Mouse (Mus musculus) heart, embryonic 14.5 days (tissue): ENCODE results near the gene Birc5. TPM values are rescaled to one million over a fixed set of nuclear protein-coding genes. Genes with fewer than 3 reads are reported as not detected.

Experiments
- ATAC-seq: fragments of 200-750 bp; cut with Nextera tagmentation; 2 replicates; pipeline ENCODE4 v1.8.0; 2017; ENCODE audit warnings: low read depth, moderate TSS enrichment; ENCODE audit not compliant: insufficient number of reproducible peaks, insufficient read depth, low FRiP score
- H3K27ac ChIP-seq, 2 experiments: fragments of 200-500 bp in 1 of 2; fragments of 300-500 bp in 1 of 2; sonication (generic) in 1 of 2; replicated peaks in 1 of 2; 2 replicates each; pipeline ENCODE4 v1.5.1; 2012 to 2014; ENCODE audit warnings: low read depth in 2 of 2, low read length in 2 of 2, control low read depth in 1 of 2, mild to moderate bottlenecking in 1 of 2, mixed read lengths in 1 of 2; ENCODE audit not compliant: control insufficient read depth in 1 of 2, insufficient read depth in 1 of 2
- H3K27me3 ChIP-seq: fragments of 300-500 bp; sonication (generic); 2 replicates; pipeline ENCODE4 v1.6.1; 2014; ENCODE audit warnings: mild to moderate bottlenecking, low read length, control low read depth; ENCODE audit not compliant: control insufficient read depth, insufficient read depth
- H3K36me3 ChIP-seq: fragments of 300-500 bp; sonication (generic); 2 replicates; pipeline ENCODE4 v1.6.1; 2014; ENCODE audit warnings: mild to moderate bottlenecking, control low read depth, low read length, mixed read lengths; ENCODE audit not compliant: control insufficient read depth, insufficient read depth
- H3K4me1 ChIP-seq, 2 experiments: fragments of 200-500 bp in 1 of 2; fragments of 300-500 bp in 1 of 2; sonication (generic) in 1 of 2; 2 replicates each; pipeline ENCODE4 v1.6.1; 2012 to 2014; ENCODE audit warnings: low read length in 2 of 2, control low read depth in 1 of 2, mixed read lengths in 1 of 2; ENCODE audit not compliant: control insufficient read depth in 2 of 2, insufficient read depth in 2 of 2
- H3K4me2 ChIP-seq: fragments of 300-500 bp; sonication (generic); 2 replicates; pipeline ENCODE4 v1.6.1; 2014; ENCODE audit warnings: mild to moderate bottlenecking, low read length
- H3K4me3 ChIP-seq, 2 experiments: fragments of 200-500 bp in 1 of 2; fragments of 300-500 bp in 1 of 2; sonication (generic) in 1 of 2; 2 replicates each; pipeline ENCODE4 v1.5.1; 2012 to 2014; ENCODE audit warnings: low read length in 2 of 2, mild to moderate bottlenecking in 2 of 2, control low read depth in 1 of 2, low read depth in 1 of 2, moderate library complexity in 1 of 2; ENCODE audit not compliant: control insufficient read depth in 1 of 2, insufficient read depth in 1 of 2
- H3K9ac ChIP-seq: fragments of 300-500 bp; sonication (generic); 2 replicates; pipeline ENCODE4 v1.6.1; 2014; ENCODE audit warnings: mild to moderate bottlenecking, low read length
- H3K9me3 ChIP-seq: fragments of 300-500 bp; sonication (generic); 2 replicates; pipeline ENCODE4 v1.6.1; 2016; ENCODE audit warnings: low read length, control low read depth; ENCODE audit not compliant: control insufficient read depth
- WGBS: fragments of 180-500 bp; shearing (Covaris S2); extraction: QIAGEN DNeasy Blood & Tissue Kit; methylation state at CpG from one replicate; pipeline ENCODE4 v1.1.7; 2014; 5-methylcytosine and 5-hydroxymethylcytosine counted together
- polyA plus RNA-seq: library from polyadenylated mRNA; unstranded; fragments of >200 nt; fragmentation: Nextera tagmentation; extraction: Ambion mirVana; gene quantifications from 2 replicates; pipeline ENCODE4 v1.2.1, GENCODE M21; 2014

Gene Birc5
- polyA plus RNA-seq, 1 experiment from 2014 or later = 240 TPM

GRCm38 (mm10) chr11:117889887-117890340 lies 40.9 kb downstream of the Birc5 start:
- 29% methylated on average over 11 of the region's 11 CpGs for WGBS
- Histone ChIP-seq H3K36me3 (no peaks in the 10 kb centered on the region), H3K27me3 (0 out of 2 replicates have a peak, but pooled peaks cover 21% of the 10 kb centered on the region), H3K9me3 (no peaks in the 10 kb centered on the region), H3K4me1 (peaks cover 22 to 29% of the 10 kb centered on the region in 2 experiments), H3K4me2 (peak overlapping the region; percentile 64), H3K9ac (peak overlapping the region; percentile 65; the same call in 1 of the 2 replicates), H3K27ac (0 out of 4 replicates have a peak overlapping the region, but pooled peaks of 1 of the 2 experiments have one; percentile 14), H3K4me3 (no peak overlapping the region)
- ATAC-seq = no peak

GRCm38 (mm10) chr11:117890519-117891282 lies 41.6 kb downstream of the Birc5 start:
- Histone ChIP-seq H3K4me3 (no peak overlapping the region), H3K9me3 (no peaks in the 10 kb centered on the region), H3K27ac (no peak overlapping the region), H3K4me2 (0 out of 2 replicates have a peak overlapping the region, but pooled peaks have one; percentile 16), H3K27me3 (0 out of 2 replicates have a peak, but pooled peaks cover 21% of the 10 kb centered on the region), H3K9ac (0 out of 2 replicates have a peak overlapping the region, but pooled peaks have one; percentile 65), H3K4me1 (peaks cover 22 to 29% of the 10 kb centered on the region in 2 experiments), H3K36me3 (no peaks in the 10 kb centered on the region)
- no peak for ATAC-seq
- WGBS = 24% methylated on average over 13 of the region's 13 CpGs

DNA sequence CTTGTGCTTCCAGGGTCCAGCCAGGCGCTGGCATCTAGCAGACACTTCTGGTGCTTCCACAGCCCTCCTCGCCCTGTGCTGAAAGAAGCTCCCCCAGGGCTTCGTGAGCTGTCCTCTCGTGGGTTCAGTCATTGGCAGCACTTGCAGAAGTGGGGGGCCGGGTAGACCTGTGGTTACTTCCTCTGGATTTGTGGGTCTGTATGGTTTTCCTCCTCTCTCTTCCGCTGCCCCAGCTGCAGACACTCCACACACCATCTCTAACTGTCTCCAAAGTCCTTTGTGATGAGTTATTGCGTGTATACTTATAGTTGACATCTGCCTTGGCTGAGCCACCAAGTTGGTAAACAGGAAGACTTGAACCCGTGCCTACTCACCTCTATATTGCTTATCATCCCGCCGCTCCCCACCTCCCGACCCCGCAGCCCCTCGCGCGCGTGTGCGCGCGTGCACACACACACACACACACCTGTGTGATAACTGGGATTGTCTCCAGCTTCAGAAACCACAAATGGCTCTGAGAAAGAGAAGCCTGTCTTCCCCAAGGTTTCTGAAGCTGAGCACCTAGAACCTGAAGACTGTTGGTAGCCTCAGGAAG lies 42.6 kb downstream of the Birc5 start:
- Histone ChIP-seq H3K27me3 (0 out of 2 replicates have a peak, but pooled peaks cover 21% of the 10 kb centered on the region), H3K9me3 (no peaks in the 10 kb centered on the region), H3K4me1 (peaks cover 22 to 31% of the 10 kb centered on the region in 2 experiments), H3K4me3 (no peak overlapping the region), H3K27ac (no peak overlapping the region), H3K9ac (no peak overlapping the region), H3K4me2 (no peak overlapping the region), H3K36me3 (no peaks in the 10 kb centered on the region)
- ATAC-seq = no peak
- WGBS = 94% methylated on average over 19 of the region's 19 CpGs

GRCm38 (mm10) chr11:117892199-117892598 lies 43.1 kb downstream of the Birc5 start:
- H3K4me1 ChIP-seq = peaks cover 22 to 31% of the 10 kb centered on the region in 2 experiments
- no peak for ATAC-seq
- 51% methylated on average over 6 of the region's 6 CpGs for WGBS
- no peak overlapping the region for H3K4me3 ChIP-seq
- no peaks in the 10 kb centered on the region for H3K9me3 ChIP-seq
- 0 out of 2 replicates have a peak, but pooled peaks cover 21% of the 10 kb centered on the region for H3K27me3 ChIP-seq
- no peak overlapping the region for H3K27ac ChIP-seq
- H3K36me3 ChIP-seq = no peaks in the 10 kb centered on the region
- H3K9ac ChIP-seq = no peak overlapping the region
- no peak overlapping the region for H3K4me2 ChIP-seq

DNA sequence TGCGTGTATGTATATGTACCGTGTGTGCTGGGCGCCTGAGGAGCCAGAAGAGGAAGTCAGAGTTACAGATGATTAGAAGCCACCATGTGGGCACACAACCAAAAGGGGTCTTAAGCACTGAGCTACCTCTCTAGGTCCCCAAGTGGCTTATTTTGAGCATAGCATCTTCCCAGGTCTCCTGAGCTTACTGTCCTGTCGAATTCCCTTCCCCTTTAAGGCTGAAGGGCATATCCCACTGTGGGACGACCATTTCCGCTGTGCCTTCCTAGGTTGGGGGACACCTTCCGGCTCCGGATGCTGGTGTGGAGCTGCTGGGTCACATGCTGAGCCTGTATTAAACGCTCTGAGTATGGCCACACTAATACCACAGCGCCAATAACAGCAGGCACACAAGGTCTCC lies 45.6 kb downstream of the Birc5 start:
- Histone ChIP-seq H3K36me3 (no peaks in the 10 kb centered on the region), H3K4me1 (peaks cover 15 to 18% of the 10 kb centered on the region in 2 experiments), H3K27me3 (0 out of 2 replicates have a peak, but pooled peaks cover 6% of the 10 kb centered on the region), H3K9ac (no peak overlapping the region), H3K4me3 (no peak overlapping the region), H3K4me2 (no peak overlapping the region), H3K27ac (no peak overlapping the region), H3K9me3 (no peaks in the 10 kb centered on the region)
- no peak for ATAC-seq
- 55% methylated on average over 10 of the region's 10 CpGs for WGBS

DNA sequence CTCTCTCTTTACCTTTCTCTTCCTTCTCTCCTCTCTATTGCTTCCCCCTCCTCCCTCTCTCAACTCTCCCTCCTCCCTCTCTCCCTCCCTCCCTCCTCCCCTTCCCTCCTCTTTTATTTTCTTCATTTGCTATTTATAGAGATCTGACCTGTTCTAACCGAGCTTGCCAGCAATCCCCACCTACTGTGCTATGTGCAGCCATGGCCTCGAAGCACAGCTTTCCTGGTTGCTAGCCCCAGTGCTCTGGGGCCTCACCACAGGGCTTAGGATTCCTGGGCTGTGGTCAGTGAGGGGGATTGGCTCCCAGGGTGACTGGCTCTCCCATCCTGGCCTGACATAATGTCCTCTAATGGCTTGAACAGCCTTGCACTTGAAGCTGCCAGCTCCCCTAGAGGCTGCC lies 47.5 kb downstream of the Birc5 start:
- Histone ChIP-seq H3K4me1 (peaks cover 2% of the 10 kb centered on the region in 2 experiments; a peak in 1 of 4 replicates), H3K4me2 (no peak overlapping the region), H3K27me3 (no peaks in the 10 kb centered on the region), H3K9ac (no peak overlapping the region), H3K4me3 (no peak overlapping the region), H3K27ac (no peak overlapping the region; a peak in 1 of 4 replicates), H3K36me3 (no peaks in the 10 kb centered on the region), H3K9me3 (no peaks in the 10 kb centered on the region)
- ATAC-seq = no peak
- WGBS = 9% methylated on average over 2 of the region's 2 CpGs

DNA sequence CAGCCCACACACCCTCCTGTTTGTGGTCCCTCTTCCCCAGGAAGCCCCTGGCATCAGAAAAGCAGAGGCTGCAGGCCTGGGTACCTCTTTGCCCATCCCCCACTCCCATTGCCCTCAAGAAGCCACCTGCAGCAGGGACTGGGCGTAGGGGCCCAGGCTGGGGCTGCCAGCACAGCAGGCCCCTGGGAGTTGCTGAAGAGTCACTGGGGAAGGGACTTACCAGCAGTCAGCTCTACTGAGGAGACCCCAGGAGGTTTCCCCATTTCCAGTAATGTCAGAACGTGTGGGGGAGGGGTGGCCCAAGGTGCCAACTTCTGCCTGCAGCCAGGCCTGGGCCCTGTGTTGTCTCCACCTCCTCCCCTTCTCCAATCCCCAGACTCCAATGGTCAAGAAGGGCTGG lies 53.2 kb downstream of the Birc5 start:
- Histone ChIP-seq H3K36me3 (no peaks in the 10 kb centered on the region), H3K4me2 (no peak overlapping the region), H3K9ac (no peak overlapping the region), H3K27me3 (no peaks in the 10 kb centered on the region), H3K4me3 (no peak overlapping the region), H3K4me1 (no peaks in the 10 kb centered on the region), H3K9me3 (no peaks in the 10 kb centered on the region), H3K27ac (no peak overlapping the region)
- no peak for ATAC-seq
- 65% methylated on average over 2 of the region's 2 CpGs for WGBS
